Mouse (Mus musculus) heart, postnatal 36 days (tissue): ENCODE data around the gene 2610528A11Rik. TPM values are rescaled to one million over a fixed set of nuclear protein-coding genes. Genes with fewer than 3 reads are reported as not detected.

Experiments used
- DNase-seq, 2 experiments: peaks; one replicate each; pipeline ENCODE4 v3.0.0; 2021 to 2022
- intact Hi-C: fragments of 180-260 bp; cut with DNase I; formaldehyde crosslinking; loops from one replicate; pipeline ENCODE4 v1.15.1; 2025
- total RNA-seq, 2 experiments: library from RNA; stranded (reverse); gene quantifications; 2 replicates each; pipeline ENCODE4 v1.2.3; 2021

2610528A11Rik gene
- total RNA-seq, 2 experiments from 2014 or later, result not detected

DNA sequence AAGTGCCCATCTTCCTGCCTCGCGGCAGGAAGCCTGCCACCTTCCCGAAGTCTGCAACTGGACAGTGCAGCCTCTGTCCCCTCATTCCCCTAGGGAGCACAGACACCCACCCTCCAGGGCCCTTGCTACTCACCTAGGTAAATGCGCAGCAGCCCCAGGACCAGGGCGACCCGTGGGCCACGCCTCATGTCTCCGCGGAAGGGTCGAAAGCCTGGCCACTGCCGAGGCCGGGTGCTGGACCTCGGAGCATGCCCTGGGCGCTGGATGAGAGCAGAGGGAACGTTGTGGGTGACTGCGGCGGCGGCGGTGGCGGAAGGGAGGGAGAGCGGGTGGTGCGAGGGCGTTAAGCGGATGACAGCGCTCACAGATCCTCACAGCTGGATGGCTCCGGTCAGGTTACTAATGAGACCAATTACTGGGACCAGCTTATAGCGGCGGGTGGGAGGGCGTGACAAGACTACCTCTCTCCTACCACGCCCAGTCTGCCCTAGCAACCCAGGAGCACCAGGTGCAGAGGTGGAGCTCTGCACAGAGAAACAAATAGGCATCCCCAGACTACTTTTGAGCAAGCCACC, 15.8 kb downstream of the 2610528A11Rik start, which contains the start of gene Cdhr1:
Gene Cdhr1 (minus strand): TSS at position 392 of the 575 bp plus-strand sequence.
- intact Hi-C loops, result no loop called here
- DNase-seq, result no peak

- intact Hi-C loops, result no loop called here
Observed at GRCm38 (mm10) chr14:37095556-37095955, 18.3 kb downstream of the 2610528A11Rik start.

DNA sequence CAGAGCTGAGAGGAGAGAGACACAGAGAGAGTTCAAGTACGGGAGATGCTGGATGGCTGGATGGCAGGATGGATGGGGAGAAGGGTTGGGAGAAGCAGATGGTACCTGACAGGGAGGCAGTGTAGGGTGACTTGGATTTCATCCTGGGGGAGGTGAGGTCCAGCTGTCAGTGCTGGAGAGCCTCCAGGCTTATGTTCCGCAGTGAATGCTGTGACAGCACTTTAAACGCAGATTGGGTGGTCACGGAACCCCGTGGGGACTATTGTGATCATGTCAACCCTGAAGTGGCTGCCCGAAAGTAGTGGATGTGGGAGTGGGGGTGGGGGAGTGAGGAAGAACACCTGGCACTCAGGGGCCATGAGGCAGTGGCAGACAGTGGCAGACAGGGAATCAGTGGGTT, 19.4 kb downstream of the 2610528A11Rik start:
- no peak for DNase-seq
- intact Hi-C loops, result no loop called here

More at GRCm38 (mm10) chr14:37095556-37095955, 18.3 kb downstream of the 2610528A11Rik start:
- DNase-seq, result no peak

- DNase-seq, result no peak
- intact Hi-C loops, result no loop called here
Observed at GRCm38 (mm10) chr14:37083755-37084154, 30.1 kb downstream of the 2610528A11Rik start.

DNA sequence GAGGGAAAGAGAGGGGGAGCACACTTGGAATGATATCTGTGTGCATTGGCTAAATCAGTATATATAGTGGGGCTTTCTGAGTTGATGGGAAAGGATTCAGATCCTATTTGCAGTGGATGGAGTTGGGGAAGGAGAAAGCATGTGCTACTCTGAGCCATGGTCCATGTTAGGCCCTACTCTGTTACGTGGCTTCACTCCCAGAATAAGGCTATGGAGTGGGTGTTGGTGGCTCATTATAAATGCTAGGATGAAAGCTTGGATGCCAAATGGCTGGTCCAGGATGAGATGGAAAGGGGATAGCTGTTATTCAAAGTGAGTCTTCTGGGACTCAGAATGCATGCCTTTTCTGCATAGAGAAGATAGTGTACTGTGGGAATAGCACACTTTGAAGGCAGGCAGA, 33.1 kb downstream of the 2610528A11Rik start:
- intact Hi-C loops, result no loop called here
- no peak for DNase-seq

DNA sequence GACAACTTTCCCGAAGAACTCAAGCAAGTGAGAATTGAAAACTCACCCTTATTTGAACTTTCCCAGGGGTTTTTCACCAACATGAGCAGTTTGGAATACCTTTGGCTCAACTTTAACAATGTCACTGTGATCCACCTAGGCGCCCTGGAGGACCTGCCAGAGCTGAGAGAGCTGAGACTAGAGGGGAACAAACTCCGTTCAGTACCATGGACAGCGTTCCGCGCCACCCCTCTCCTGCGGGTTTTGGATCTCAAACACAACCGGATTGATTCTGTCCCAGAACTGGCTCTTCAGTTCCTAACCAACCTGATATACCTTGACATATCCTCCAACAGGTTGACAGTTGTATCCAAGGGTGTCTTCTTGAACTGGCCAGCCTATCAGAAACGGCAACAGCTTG, 45.3 kb downstream of the 2610528A11Rik start:
- intact Hi-C loops, result no loop called here
- DNase-seq, result peak; percentile 22 to 52

GRCm38 (mm10) chr14:37067629-37068028, 46.2 kb downstream of the 2610528A11Rik start, which contains the start of gene Lrit2:
TSS of gene Lrit2 (plus strand) at chr14:37067929.
- no peak for DNase-seq
- intact Hi-C loops, result no loop called here

GRCm38 (mm10) chr14:37066636-37067035, 47.2 kb downstream of the 2610528A11Rik start:
- no peak for DNase-seq
- intact Hi-C loops, result no loop called here

GRCm38 (mm10) chr14:37064849-37065248, 49.0 kb downstream of the 2610528A11Rik start:
- DNase-seq, result no peak
- intact Hi-C loops, result no loop called here

Other genes with a start within 250 kb of the 2610528A11Rik start
- 100 to 1,000 TPM; 120 to 125 TPM for gene Ccser2, start 145.2 kb downstream of the 2610528A11Rik start, total RNA-seq
- not detected for gene Rgr, start 65.1 kb downstream of the 2610528A11Rik start, total RNA-seq
- gene Lrit1, start 59.2 kb downstream of the 2610528A11Rik start, total RNA-seq, result not detected
- gene Lrit2, start 46.1 kb downstream of the 2610528A11Rik start, total RNA-seq, result not detected
- gene Cdhr1, start 15.7 kb downstream of the 2610528A11Rik start, total RNA-seq, result not detected
- gene Ghitm, start 21.2 kb upstream of the 2610528A11Rik start, total RNA-seq, result 100 to 1,000 TPM; 639 to 655 TPM